Mouse (Mus musculus): Measurements from ENCODE around the gene Cfap221.
A peak's percentile ranks its signal among the peaks of the same experiment; 100 is the strongest.

Gene Cfap221

GRCm38 (mm10) chr1:120006844-120007790 lies 10.1 kb upstream of the Cfap221 start, which contains the start of gene Sctr:
Gene Sctr, plus strand, starts transcription at chr1:120006894.
- DNase-seq (ENCODE audit: low spot score) = no peak

- DNase-seq (ENCODE audit: low spot score) = no peak
Measured at GRCm38 (mm10) chr1:119997644-119998043, 610 bp upstream of the Cfap221 start.

GRCm38 (mm10) chr1:119986555-119986954 lies 10.5 kb downstream of the Cfap221 start:
- DNase-seq (ENCODE audit: low spot score) = no peak

- no peak for DNase-seq (ENCODE audit: low spot score)
Measured at GRCm38 (mm10) chr1:119975141-119975540, 21.9 kb downstream of the Cfap221 start.

- DNase-seq (ENCODE audit: low spot score) = no peak
Measured at GRCm38 (mm10) chr1:119973117-119973516, 23.9 kb downstream of the Cfap221 start.

GRCm38 (mm10) chr1:119965804-119966514 lies 31.1 kb downstream of the Cfap221 start:
- no peak for DNase-seq (ENCODE audit: low spot score)

- DNase-seq (ENCODE audit: low spot score) = no peak
Measured at GRCm38 (mm10) chr1:119959920-119960319, 37.1 kb downstream of the Cfap221 start.

- DNase-seq (ENCODE audit: low spot score) = no peak
Measured at GRCm38 (mm10) chr1:119959464-119959863, 37.6 kb downstream of the Cfap221 start.

- DNase-seq (ENCODE audit: low spot score) = no peak
Measured at GRCm38 (mm10) chr1:119957716-119958222, 39.3 kb downstream of the Cfap221 start.

- no peak for DNase-seq (ENCODE audit: low spot score)
Measured at GRCm38 (mm10) chr1:119954680-119955079, 42.4 kb downstream of the Cfap221 start.

GRCm38 (mm10) chr1:119953456-119953855 lies 43.6 kb downstream of the Cfap221 start:
- no peak for DNase-seq (ENCODE audit: low spot score)

GRCm38 (mm10) chr1:119950086-119950485 lies 46.9 kb downstream of the Cfap221 start:
- no peak for DNase-seq (ENCODE audit: low spot score)

GRCm38 (mm10) chr1:119936861-119937260 lies 60.2 kb downstream of the Cfap221 start:
- no peak for DNase-seq (ENCODE audit: low spot score)

GRCm38 (mm10) chr1:119931421-119932150 lies 65.4 kb downstream of the Cfap221 start:
- no peak for DNase-seq (ENCODE audit: low spot score)

GRCm38 (mm10) chr1:119929715-119930114 lies 67.3 kb downstream of the Cfap221 start:
- no peak for DNase-seq (ENCODE audit: low spot score)

GRCm38 (mm10) chr1:119919299-119919698 lies 77.7 kb downstream of the Cfap221 start:
- DNase-seq (ENCODE audit: low spot score) = no peak

GRCm38 (mm10) chr1:119916823-119917371 lies 80.1 kb downstream of the Cfap221 start:
- no peak for DNase-seq (ENCODE audit: low spot score)

GRCm38 (mm10) chr1:119912953-119913814 lies 83.8 kb downstream of the Cfap221 start, which contains the start of gene Tmem177:
Gene Tmem177, minus strand, starts transcription at chr1:119913208.
- DNase-seq (ENCODE audit: low spot score) = peak; percentile 96

GRCm38 (mm10) chr1:119907206-119907748 lies 89.8 kb downstream of the Cfap221 start:
- DNase-seq (ENCODE audit: low spot score) = no peak

- no peak for DNase-seq (ENCODE audit: low spot score)
Measured at GRCm38 (mm10) chr1:119903231-119903620, 93.8 kb downstream of the Cfap221 start.

Data from T-cell, adult 2 months (primary cell).